Mouse (Mus musculus) brain, embryonic 14.5 days (tissue): Measurements from ENCODE around the gene Pfas. TPM values are rescaled to one million over a fixed set of nuclear protein-coding genes. Genes with fewer than 3 reads are reported as not detected.
A peak's percentile ranks its signal among the peaks of the same experiment; 100 is the strongest.

Experiments used
- DNase-seq: peaks from one replicate; pipeline ENCODE4 v3.0.0-alpha.2; 2011; ENCODE audit warnings: low read depth
- CTCF ChIP-seq: fragments of 200-500 bp; IDR thresholded peaks from 2 replicates; pipeline ENCODE4 v1.5.1; 2012; ENCODE audit warnings: inconsistent platforms, mild to moderate bottlenecking, moderate library complexity, borderline replicate concordance; ENCODE audit not compliant: insufficient read depth, insufficient read length; ENCODE audit errors: extremely low read depth
- POLR2A ChIP-seq: fragments of 200-500 bp; IDR thresholded peaks from 2 replicates; pipeline ENCODE4 v1.6.1; 2012; ENCODE audit warnings: mild to moderate bottlenecking, inconsistent platforms, borderline replicate concordance; ENCODE audit not compliant: poor library complexity, insufficient read depth, insufficient read length, severe bottlenecking; ENCODE audit errors: extremely low read depth
- polyA plus RNA-seq: library from polyadenylated mRNA; depleted of rRNA; stranded (reverse); fragments of >200 nt; gene quantifications from 2 replicates; pipeline ENCODE4 v1.2.3, GENCODE M21; 2012

Pfas gene
- polyA plus RNA-seq, 1 experiment: 27.6 TPM

DNA sequence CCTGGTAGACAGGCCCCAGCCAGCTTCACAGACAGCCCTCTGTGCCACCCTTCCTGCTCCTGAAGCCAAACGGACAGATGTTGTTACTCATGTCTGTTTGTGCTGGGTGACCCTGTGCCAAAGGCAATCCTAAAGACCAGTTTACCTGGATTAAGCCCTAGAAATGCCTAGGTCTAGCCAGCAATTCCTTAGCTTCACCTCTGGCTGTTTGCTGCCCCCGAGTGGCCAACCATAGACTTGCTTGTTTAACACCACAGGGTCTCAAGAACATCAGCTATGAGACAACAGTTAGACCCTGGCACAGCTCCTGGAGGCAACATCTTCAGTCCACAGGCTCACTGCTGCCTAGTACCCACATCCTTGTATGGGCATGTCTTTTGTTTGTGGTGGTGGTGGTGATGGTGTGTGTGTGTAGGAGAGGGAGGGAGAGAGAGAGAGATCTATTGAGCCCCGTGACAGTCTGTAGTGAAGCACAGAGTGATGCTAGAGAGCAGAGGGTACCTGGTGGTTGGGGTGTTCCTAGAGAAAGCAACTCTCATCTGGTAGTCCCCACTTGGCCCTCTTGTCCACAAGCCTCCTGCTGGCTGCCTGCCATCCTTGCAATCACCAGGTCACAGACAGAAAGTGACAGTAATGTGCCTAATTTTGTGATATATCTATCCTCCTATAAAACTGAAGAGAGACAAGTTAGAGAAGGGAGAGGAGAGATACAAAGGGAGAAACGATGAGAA is 25.5 kb downstream of the Pfas start:
- TF ChIP-seq POLR2A: no peak
- TF ChIP-seq CTCF: peak; percentile 73; the same call in 1 of the 2 replicates

DNA sequence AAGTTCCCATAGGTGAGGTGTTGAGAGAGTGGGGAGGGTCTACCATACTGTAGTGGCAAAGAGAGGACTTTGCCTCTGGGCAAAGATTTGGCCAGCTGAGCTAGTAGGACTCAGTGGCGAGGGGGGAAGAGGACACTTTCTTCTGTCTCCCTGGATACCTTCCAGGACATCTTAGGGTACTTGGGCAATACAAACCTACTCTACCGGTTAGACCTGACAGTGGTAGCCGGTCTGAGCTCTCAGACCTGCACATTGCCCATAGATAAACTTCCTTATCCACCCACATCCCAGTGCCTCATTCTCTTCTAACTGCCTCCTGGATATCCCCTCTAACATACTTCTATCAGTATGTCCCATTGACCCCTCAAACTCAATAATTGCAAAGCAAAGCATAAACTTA is 27.3 kb downstream of the Pfas start:
- TF ChIP-seq CTCF (no peak), POLR2A (no peak)
- no peak for DNase-seq

More for the DNA sequence above, 25.5 kb downstream of the Pfas start:
- DNase-seq: peak; percentile 88

DNA sequence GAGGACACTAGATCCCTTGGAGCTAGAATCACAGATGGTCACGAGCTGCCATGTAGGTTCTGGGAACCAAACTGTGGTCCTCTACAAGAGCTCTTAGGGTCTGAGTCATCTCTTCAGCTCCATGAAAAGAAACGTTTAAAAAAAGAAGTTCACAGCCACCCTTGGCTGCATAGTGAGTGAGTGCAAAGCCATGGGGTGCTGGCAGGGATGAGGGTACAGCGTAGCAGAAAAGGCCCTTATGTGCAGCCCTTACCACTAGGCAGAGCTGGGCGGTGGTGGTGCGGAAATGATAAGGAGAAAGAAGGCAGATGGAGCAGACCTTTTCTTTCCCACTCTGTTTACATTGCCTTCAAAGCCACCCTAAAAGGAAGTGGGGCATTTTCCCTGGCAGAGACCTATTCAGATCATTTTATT is 28.9 kb downstream of the Pfas start:
- no peak for TF ChIP-seq CTCF
- no peak for TF ChIP-seq POLR2A
- DNase-seq: no peak

GRCm38 (mm10) chr11:68975601-68976000 is 32.7 kb downstream of the Pfas start:
- no peak for TF ChIP-seq POLR2A
- TF ChIP-seq CTCF: no peak
- no peak for DNase-seq

DNA sequence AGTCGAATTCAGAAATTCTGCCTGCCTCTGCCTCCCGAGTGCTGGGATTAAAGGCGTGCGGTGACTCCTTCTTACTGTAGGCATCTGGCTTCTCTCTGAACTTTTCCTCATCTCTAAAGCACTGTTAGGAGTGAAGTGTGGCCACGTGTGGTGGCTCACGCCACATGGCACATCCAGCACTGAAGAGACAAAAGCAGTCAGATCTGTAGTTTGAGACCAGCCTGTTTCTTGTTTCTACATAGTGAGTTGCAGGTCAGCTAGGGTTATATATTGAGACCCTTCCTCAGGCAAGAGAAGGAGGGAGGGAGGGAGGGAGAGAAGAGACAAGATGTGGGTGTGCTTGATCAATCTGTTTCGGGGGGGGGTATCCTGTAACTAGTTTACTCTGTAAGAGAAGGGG is 33.2 kb downstream of the Pfas start, which contains the start of gene Rangrf:
TSS of gene Rangrf (minus strand) at position 101 of the 400 bp plus-strand sequence.
- TF ChIP-seq CTCF: no peak
- no peak for TF ChIP-seq POLR2A
- no peak for DNase-seq

DNA sequence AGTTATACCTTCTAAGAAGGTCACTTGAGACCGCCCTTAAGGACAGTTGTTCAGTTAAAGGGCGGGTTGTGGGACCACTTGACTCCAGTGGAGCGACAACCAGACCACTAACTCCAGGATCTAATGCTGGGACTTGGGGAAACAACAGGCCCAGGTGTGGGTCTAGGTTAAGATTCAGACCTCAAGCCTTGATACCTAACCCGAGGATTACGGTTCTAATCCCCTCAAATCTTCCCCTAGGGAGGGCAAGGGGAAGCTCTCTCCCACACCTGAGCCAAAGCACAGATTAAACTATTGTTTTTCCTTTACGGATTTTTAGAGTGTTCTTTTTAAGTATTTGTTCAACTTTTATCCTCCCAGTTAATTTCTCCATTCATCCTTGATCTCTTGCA is 34.2 kb downstream of the Pfas start:
- no peak for TF ChIP-seq CTCF
- no peak for TF ChIP-seq POLR2A
- DNase-seq: no peak

DNA sequence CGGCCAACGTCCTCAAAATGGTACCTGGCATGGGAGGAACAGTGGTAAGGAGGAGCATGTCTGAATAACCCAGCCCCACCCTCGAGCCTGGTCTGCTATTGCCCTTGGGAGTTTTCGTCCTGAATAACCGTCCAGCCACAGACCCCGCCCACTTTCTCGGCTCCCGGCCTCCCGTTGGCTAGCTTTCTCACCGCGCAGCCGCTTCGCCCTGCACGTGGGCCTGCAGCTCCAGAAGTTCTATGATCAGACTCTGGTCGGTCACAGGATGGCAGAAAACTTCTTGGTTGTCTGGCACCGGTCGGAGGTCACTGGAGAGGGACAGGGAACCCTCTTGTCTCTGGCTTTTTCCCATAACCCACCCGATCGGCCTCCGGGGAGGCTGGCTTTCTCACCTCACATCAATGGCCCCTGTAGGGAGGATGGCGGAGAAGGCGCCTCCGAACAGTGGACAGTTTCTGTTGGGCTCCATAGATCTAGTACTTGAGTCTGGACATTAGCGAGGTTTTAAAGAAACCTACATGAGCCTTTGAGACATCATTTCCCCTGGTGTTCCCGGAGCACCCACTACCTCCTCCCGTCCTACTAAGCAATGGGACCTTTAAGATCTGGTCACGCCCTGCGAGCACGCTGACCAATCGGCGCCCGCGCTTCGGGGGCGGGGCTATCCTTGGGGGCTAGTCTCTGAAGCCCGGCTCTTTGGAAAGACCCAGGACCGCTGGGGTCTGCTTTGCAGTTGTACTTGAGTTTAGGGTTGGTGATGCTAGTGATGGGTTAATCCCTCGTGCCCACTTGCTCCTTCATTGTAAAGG is 34.8 kb downstream of the Pfas start:
- DNase-seq: peak; percentile 89

- DNase-seq: no peak
- TF ChIP-seq POLR2A: no peak
- no peak for TF ChIP-seq CTCF
These were observed 38.0 kb downstream of the Pfas start for GRCm38 (mm10) chr11:68970232-68970631.

DNA sequence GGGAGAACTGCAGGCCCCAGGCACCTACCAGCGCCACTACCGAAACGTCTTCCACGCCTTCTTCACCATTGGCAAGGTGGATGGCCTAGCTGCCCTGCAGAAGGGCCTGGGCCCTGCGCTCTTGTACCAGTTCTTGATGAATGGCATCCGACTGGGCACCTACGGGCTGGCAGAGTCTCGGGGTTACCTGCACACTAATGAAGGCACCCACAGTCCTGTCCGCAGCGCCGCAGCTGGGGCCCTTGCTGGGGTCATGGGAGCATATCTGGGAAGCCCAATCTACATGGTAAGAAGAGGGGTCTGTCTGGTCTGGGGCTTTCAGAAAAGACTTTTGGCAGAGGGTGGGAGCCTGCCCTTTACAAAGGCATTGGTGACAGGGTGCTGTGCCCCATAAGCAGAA is 39.5 kb downstream of the Pfas start:
- TF ChIP-seq CTCF: no peak
- no peak for TF ChIP-seq POLR2A
- DNase-seq: no peak

DNA sequence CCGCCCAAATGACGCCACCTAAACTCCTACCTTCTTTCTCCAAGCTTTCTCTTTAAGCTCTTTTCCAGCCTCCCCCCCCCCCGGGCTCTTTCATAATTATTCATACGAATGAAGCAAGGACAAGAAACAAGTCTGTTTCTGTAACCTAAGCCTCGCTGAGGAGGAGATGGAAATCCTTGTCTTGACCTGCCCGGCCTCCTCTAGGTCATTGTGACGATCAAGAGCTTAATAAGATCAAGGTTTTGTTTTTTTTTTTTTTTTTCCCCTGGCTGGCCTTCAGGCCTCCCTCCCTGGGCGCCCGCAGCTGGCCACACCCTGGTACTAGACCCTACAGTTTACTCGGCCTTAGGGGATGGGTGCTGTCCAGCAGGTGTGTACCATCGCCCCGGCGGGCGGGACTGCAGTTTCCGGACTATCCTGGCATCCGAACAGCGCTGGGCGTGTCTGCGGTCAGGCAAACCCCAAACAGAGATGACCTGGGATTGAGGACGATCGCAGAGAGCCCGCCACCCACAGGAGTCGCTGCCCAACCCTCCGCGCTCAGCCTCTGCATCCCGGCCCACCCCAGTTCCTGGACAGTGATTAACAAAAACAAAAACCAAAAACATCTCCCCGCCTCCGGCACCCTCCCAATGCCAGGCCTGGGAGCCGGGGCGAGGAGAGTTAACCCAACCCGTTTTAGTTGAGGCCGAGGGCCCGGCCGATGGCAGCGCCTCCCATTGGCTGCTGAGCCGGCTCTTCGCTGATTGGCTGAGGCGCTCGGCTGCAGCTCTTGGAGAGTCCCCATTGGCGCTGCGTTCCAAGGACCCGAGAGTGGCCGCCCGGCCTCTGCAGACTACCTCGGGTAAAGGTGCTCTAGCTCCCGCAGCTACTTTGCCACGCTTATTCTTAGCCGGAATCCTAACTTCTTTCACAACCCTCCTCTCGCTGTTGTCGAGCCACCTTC is 40.6 kb downstream of the Pfas start, which contains the start of gene Slc25a35:
TSS of gene Slc25a35 (plus strand) at position 795 of the 946 bp plus-strand sequence.
- DNase-seq: peak; percentile 95
- TF ChIP-seq POLR2A (peak; percentile 30; the same call in 1 of the 2 replicates), CTCF (no peak)

- TF ChIP-seq POLR2A (no peak), CTCF (no peak)
- no peak for DNase-seq
These were observed 41.7 kb downstream of the Pfas start for GRCm38 (mm10) chr11:68966554-68966953.
